Mouse (Mus musculus): ENCODE measurements around the gene Lrmda. TPM values are rescaled to one million over a fixed set of nuclear protein-coding genes. Genes with fewer than 3 reads are reported as not detected.
A peak's percentile ranks its signal among the peaks of the same experiment; 100 is the strongest.

The Lrmda gene
- polyA plus RNA-seq, 1 experiment = not detected

DNA sequence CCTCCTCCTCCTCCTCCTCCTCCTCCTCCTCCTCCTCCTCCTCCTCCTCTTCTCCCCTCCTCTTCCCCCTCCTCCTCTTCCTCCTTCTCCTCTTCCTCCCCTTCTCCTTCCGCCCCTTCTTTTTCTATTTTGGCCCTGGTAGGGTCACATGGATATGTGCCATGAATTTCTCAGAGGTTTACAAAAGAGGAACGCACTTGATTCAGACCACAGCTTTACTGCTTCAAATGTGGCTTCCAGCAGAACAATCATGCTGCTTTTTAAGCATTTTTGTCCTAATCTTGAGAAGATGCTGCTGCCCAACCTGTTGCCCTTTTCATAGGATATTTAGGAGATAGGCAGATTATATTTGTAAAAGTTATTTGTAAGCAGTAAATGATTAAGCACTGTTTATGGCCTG, 903.7 kb downstream of the Lrmda start:
- Histone ChIP-seq H3K4me1 (ENCODE audit: control insufficient read depth, insufficient read depth, low read length) (peaks cover 9% of the 10 kb centered on the region; the same call in 1 of the 2 replicates), H3K27ac (ENCODE audit: insufficient read depth, low read length) (no peak overlapping the region), H3K4me3 (ENCODE audit: insufficient read depth, low read length) (no peak overlapping the region)
- TF ChIP-seq POLR2A (IDR thresholded peaks at IDR 0.05; ENCODE audit: low read depth, low read length) (no peak), CTCF (IDR thresholded peaks at IDR 0.05; ENCODE audit: borderline replicate concordance, insufficient read depth, low read length) (no peak)

- TF ChIP-seq POLR2A (IDR thresholded peaks at IDR 0.05; ENCODE audit: low read depth, low read length) (no peak), CTCF (IDR thresholded peaks at IDR 0.05; ENCODE audit: borderline replicate concordance, insufficient read depth, low read length) (no peak)
- peaks cover 14% of the 10 kb centered on the region for H3K4me1 ChIP-seq (ENCODE audit: control insufficient read depth, insufficient read depth, low read length)
- no peak overlapping the region for H3K4me3 ChIP-seq (ENCODE audit: insufficient read depth, low read length)
- no peak overlapping the region for H3K27ac ChIP-seq (ENCODE audit: insufficient read depth, low read length)
These were observed 908.8 kb downstream of the Lrmda start for GRCm38 (mm10) chr14:22928263-22928662.

- peak overlapping the region; percentile 59 for H3K27ac ChIP-seq (ENCODE audit: insufficient read depth, low read length)
- TF ChIP-seq CTCF (IDR thresholded peaks at IDR 0.05; ENCODE audit: borderline replicate concordance, insufficient read depth, low read length) = no peak
- no peak overlapping the region for H3K4me3 ChIP-seq (ENCODE audit: insufficient read depth, low read length)
- H3K4me1 ChIP-seq (ENCODE audit: control insufficient read depth, insufficient read depth, low read length) = peaks cover 14% of the 10 kb centered on the region
These were observed 909.2 kb downstream of the Lrmda start for GRCm38 (mm10) chr14:22928683-22929082.

- no peak overlapping the region for H3K4me3 ChIP-seq (ENCODE audit: insufficient read depth, low read length)
- H3K27ac ChIP-seq (ENCODE audit: insufficient read depth, low read length) = peak overlapping the region; percentile 59
- peaks cover 14% of the 10 kb centered on the region for H3K4me1 ChIP-seq (ENCODE audit: control insufficient read depth, insufficient read depth, low read length)
- no peak for TF ChIP-seq CTCF (IDR thresholded peaks at IDR 0.05; ENCODE audit: borderline replicate concordance, insufficient read depth, low read length)
- 0 out of 2 replicates have a peak, but pooled peaks have one; percentile 16 for TF ChIP-seq POLR2A (IDR thresholded peaks at IDR 0.05; ENCODE audit: low read depth, low read length)
These were observed 910.1 kb downstream of the Lrmda start for GRCm38 (mm10) chr14:22929585-22929984.

- H3K4me3 ChIP-seq (ENCODE audit: insufficient read depth, low read length) = no peak overlapping the region
- peaks cover 14% of the 10 kb centered on the region for H3K4me1 ChIP-seq (ENCODE audit: control insufficient read depth, insufficient read depth, low read length)
- H3K27ac ChIP-seq (ENCODE audit: insufficient read depth, low read length) = no peak overlapping the region
- TF ChIP-seq POLR2A (IDR thresholded peaks at IDR 0.05; ENCODE audit: low read depth, low read length) (no peak), CTCF (IDR thresholded peaks at IDR 0.05; ENCODE audit: borderline replicate concordance, insufficient read depth, low read length) (no peak)
These were observed 911.1 kb downstream of the Lrmda start for GRCm38 (mm10) chr14:22930488-22931046.

DNA sequence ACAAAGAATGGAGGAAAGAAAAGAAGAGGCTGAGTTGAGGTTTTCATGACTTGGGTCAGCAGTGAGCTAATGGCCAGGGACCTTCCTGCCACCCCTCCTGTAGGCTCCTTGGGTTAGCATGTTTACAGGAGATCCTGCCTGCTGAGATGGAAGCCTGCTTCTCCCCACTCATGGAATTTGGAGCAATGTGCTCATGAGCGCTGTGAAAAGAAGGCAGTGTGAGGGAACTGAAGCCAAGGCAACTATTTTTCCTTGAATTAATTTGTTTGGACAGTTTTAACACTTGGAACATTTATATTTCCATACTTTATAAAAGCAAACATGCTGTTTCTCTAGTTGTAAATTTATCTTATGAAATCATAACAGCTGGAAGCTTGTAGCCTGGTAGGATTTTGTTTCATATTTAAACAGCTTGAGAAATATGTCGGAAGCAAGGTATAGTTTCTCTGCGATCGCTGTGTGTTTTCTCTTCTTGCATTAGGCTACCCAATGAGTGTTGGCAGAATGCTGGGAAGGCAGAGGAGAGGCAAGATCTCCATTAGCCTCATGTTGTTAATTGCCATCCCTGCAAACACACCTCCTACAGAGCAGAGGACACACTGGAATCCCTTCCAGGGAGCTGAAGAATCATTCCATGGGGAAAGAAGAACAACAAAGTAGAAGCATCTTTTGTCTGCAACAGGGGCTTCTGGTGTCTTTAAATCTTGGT, 911.8 kb downstream of the Lrmda start:
- TF ChIP-seq CTCF (IDR thresholded peaks at IDR 0.05; ENCODE audit: borderline replicate concordance, insufficient read depth, low read length) (no peak), POLR2A (IDR thresholded peaks at IDR 0.05; ENCODE audit: low read depth, low read length) (no peak)
- peaks cover 14% of the 10 kb centered on the region for H3K4me1 ChIP-seq (ENCODE audit: control insufficient read depth, insufficient read depth, low read length)
- H3K4me3 ChIP-seq (ENCODE audit: insufficient read depth, low read length) = no peak overlapping the region
- no peak overlapping the region for H3K27ac ChIP-seq (ENCODE audit: insufficient read depth, low read length)

DNA sequence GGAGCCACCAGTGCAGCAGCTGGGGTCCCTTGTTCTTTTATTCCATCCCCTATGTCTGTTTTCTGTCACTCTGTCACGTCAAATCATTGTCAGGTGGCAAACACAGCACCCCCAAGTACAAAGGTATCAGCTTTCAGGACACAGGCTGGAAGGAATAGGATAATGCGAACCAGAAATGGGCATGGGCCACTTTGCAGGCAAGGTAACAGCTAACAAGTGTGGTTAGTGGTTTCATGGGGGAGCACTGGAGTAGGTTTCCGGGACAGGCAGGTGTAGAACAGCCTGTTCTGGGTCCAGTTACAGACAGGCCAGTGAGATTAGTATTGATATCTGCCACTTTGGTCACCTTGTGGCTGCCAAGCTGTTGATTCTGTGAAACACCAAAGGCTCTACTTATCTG, 917.2 kb downstream of the Lrmda start:
- Histone ChIP-seq H3K4me3 (ENCODE audit: insufficient read depth, low read length) (no peak overlapping the region), H3K4me1 (ENCODE audit: control insufficient read depth, insufficient read depth, low read length) (no peaks in the 10 kb centered on the region), H3K27ac (ENCODE audit: insufficient read depth, low read length) (no peak overlapping the region)
- TF ChIP-seq CTCF (IDR thresholded peaks at IDR 0.05; ENCODE audit: borderline replicate concordance, insufficient read depth, low read length) (no peak), POLR2A (IDR thresholded peaks at IDR 0.05; ENCODE audit: low read depth, low read length) (no peak)

DNA sequence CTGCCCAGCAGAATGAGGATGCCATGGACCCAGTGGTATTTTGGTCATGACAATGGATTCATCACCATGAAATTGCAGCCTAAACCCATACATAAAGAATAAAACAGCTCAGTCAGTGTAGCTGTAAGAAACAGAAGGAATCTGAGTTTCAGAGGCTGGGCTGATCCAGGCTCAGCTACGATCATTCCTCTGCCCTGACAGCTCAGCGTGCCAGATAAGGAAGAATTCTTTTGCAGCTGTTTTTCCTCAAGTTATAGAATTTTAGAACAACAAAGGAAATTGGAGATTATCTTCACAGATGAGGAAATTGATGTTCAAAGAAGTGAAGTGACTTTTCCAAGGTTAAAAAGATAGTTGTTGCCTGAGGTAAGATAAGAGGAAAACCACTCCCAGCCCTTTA, 921.1 kb downstream of the Lrmda start:
- TF ChIP-seq CTCF (IDR thresholded peaks at IDR 0.05; ENCODE audit: borderline replicate concordance, insufficient read depth, low read length) (no peak), POLR2A (IDR thresholded peaks at IDR 0.05; ENCODE audit: low read depth, low read length) (no peak)
- Histone ChIP-seq H3K27ac (ENCODE audit: insufficient read depth, low read length) (peak overlapping the region; percentile 18; the same call in 1 of the 2 replicates), H3K4me1 (ENCODE audit: control insufficient read depth, insufficient read depth, low read length) (no peaks in the 10 kb centered on the region), H3K4me3 (ENCODE audit: insufficient read depth, low read length) (no peak overlapping the region)

DNA sequence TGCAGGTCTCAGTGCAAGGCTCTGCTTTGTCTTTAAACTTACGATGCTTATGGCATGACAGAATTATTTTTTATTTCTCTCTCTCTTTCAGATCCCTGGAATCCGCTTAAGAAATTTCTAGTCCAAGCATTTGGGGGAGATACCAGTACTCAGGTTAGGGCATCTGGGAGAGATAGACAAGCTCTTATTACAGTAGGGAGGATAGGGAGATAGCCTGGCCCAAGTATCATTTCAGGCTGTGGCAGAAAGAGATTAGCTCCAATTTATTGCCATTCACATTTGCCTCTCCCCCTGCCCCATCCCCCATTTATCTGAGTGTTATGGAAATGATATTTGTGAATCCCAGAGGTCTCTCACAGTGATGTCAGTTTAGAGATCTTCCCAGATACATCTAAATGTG, 923.1 kb downstream of the Lrmda start:
- no peaks in the 10 kb centered on the region for H3K4me1 ChIP-seq (ENCODE audit: control insufficient read depth, insufficient read depth, low read length)
- H3K27ac ChIP-seq (ENCODE audit: insufficient read depth, low read length) = no peak overlapping the region
- TF ChIP-seq POLR2A (IDR thresholded peaks at IDR 0.05; ENCODE audit: low read depth, low read length) (no peak), CTCF (IDR thresholded peaks at IDR 0.05; ENCODE audit: borderline replicate concordance, insufficient read depth, low read length) (no peak)
- no peak overlapping the region for H3K4me3 ChIP-seq (ENCODE audit: insufficient read depth, low read length)

DNA sequence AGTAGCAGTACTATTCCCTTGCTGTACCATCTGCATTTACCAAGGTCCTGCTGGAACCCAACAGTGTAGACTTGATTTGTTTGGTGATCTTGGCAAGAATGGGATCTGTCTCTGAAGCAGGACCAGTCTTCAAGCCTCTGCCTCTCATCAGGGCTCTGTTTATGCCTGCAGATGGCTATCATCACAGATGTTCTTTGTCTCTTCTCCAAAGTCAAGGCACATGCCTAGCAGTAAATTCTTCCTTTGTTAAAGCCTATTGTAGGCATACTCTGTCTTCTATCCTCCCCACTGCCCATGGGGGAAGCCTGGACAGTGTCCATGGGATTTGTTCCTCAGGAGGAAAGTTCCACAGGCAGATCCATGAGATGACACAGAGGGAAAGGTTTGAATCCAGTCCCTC, 930.0 kb downstream of the Lrmda start:
- no peak overlapping the region for H3K27ac ChIP-seq (ENCODE audit: insufficient read depth, low read length)
- no peak for TF ChIP-seq POLR2A (IDR thresholded peaks at IDR 0.05; ENCODE audit: low read depth, low read length)
- no peak for TF ChIP-seq CTCF (IDR thresholded peaks at IDR 0.05; ENCODE audit: borderline replicate concordance, insufficient read depth, low read length)
- H3K4me3 ChIP-seq (ENCODE audit: insufficient read depth, low read length) = no peak overlapping the region
- no peaks in the 10 kb centered on the region for H3K4me1 ChIP-seq (ENCODE audit: control insufficient read depth, insufficient read depth, low read length)
